Mouse (Mus musculus) neural tube, embryonic 14.5 days (tissue): ENCODE data around the gene Bloc1s1. TPM values are rescaled to one million over a fixed set of nuclear protein-coding genes. Genes with fewer than 3 reads are reported as not detected.
A peak's percentile ranks its signal among the peaks of the same experiment; 100 is the strongest.

Experiments used
- ATAC-seq: fragments of 200-750 bp; cut with Nextera tagmentation; 2 replicates; pipeline ENCODE4 v1.8.0; 2017; ENCODE audit warnings: low read depth, mild to moderate bottlenecking, moderate TSS enrichment, moderate library complexity
- H3K27ac ChIP-seq: fragments of 300-500 bp; sonication (generic); 2 replicates; pipeline ENCODE4 v1.5.1; 2014; ENCODE audit warnings: low read depth, mild to moderate bottlenecking, control low read depth, low read length, moderate library complexity, mixed read lengths
- H3K27me3 ChIP-seq: fragments of 300-500 bp; sonication (generic); 2 replicates; pipeline ENCODE4 v1.6.1; 2014; ENCODE audit warnings: low read length; ENCODE audit not compliant: control insufficient read depth, insufficient read depth
- H3K36me3 ChIP-seq: fragments of 300-500 bp; sonication (generic); 2 replicates; pipeline ENCODE4 v1.6.1; 2014; ENCODE audit warnings: low read length, mixed read lengths; ENCODE audit not compliant: control insufficient read depth, insufficient read depth
- H3K4me1 ChIP-seq: fragments of 300-500 bp; sonication (generic); 2 replicates; pipeline ENCODE4 v1.6.1; 2014; ENCODE audit warnings: low read length; ENCODE audit not compliant: control insufficient read depth, insufficient read depth
- H3K4me2 ChIP-seq: fragments of 300-500 bp; sonication (generic); 2 replicates; pipeline ENCODE4 v1.6.1; 2014; ENCODE audit warnings: mild to moderate bottlenecking, low read depth, low read length, control low read depth
- H3K4me3 ChIP-seq: fragments of 300-500 bp; sonication (generic); 2 replicates; pipeline ENCODE4 v1.5.1; 2014; ENCODE audit warnings: low read depth, low read length, control low read depth, mixed read lengths
- H3K9ac ChIP-seq: fragments of 300-500 bp; sonication (generic); replicated peaks from 2 replicates; pipeline ENCODE4 v1.6.1; 2014; ENCODE audit warnings: low read depth, mild to moderate bottlenecking, control low read depth, low read length, mixed read lengths
- H3K9me3 ChIP-seq: fragments of 300-500 bp; sonication (generic); 2 replicates; pipeline ENCODE4 v1.6.1; 2016; ENCODE audit warnings: low read length; ENCODE audit not compliant: control insufficient read depth
- WGBS: fragments of 180-500 bp; shearing (Covaris S2); extraction: QIAGEN DNeasy Blood & Tissue Kit; methylation state at CpG from one replicate; pipeline ENCODE4 v1.1.7; 2014; 5-methylcytosine and 5-hydroxymethylcytosine counted together
- polyA plus RNA-seq: library from polyadenylated mRNA; unstranded; fragments of >200 nt; fragmentation: Nextera tagmentation; extraction: Ambion mirVana; gene quantifications from 2 replicates; pipeline ENCODE4 v1.2.1, GENCODE M21; 2014

Gene Bloc1s1
- 258 and 280 TPM in 2 replicates for polyA plus RNA-seq

- Histone ChIP-seq H3K9me3 (no peaks in the 10 kb centered on the region), H3K4me3 (peak within 1 kb of the TSS; percentile 67), H3K36me3 (no peaks in the 10 kb centered on the region), H3K27ac (peak within 1 kb of the TSS; percentile 85), H3K27me3 (peaks cover 3% of the 10 kb centered on the region; the same call in 1 of the 2 replicates), H3K4me2 (peak within 1 kb of the TSS; percentile 75), H3K9ac (peak within 1 kb of the TSS; percentile 64), H3K4me1 (peaks cover 19% of the 10 kb centered on the region)
- ATAC-seq = no peak
- WGBS = 58% methylated on average over 9 of the region's 9 CpGs
Observed at GRCm38 (mm10) chr10:128923935-128924334, at the start of gene Bloc1s1. TSS of gene Bloc1s1 (minus strand) at chr10:128924035.

- ATAC-seq = no peak
- Histone ChIP-seq H3K9ac (no peak overlapping the region), H3K4me3 (no peak overlapping the region), H3K4me1 (no peaks in the 10 kb centered on the region), H3K4me2 (no peak overlapping the region), H3K36me3 (no peaks in the 10 kb centered on the region), H3K27me3 (no peaks in the 10 kb centered on the region), H3K9me3 (no peaks in the 10 kb centered on the region), H3K27ac (no peak overlapping the region)
- WGBS = 80% methylated on average over 4 of the region's 4 CpGs
Observed at GRCm38 (mm10) chr10:128972841-128973240, 49.0 kb upstream of the Bloc1s1 start.

DNA sequence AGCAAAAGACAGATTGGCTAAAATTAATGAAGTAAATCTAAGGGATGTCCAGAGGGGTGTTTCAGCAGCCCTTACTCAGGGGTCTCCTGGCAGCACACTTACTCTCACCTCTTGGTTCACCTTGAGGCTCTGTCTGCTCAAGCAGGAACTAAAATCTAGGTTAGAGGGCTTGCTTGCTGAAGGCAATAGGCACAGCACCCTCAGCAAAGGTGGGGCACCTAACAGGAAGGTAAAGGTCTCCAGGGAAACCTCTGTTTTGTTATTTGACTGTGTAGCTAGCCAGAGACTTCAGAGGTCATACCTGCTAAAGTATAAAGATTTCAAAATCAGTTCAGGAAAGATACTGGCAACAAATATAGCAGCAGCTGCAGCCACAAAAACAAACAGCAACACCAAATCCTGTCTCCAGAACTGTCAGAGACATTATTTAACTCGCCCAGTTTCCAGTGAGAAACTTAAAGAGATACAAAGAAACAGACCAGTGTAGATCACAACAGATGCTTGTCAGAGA lies 47.0 kb upstream of the Bloc1s1 start:
- no peak for ATAC-seq
- WGBS = 50% methylated on average over 1 of the region's 1 CpGs
- Histone ChIP-seq H3K4me2 (no peak overlapping the region), H3K4me3 (no peak overlapping the region), H3K36me3 (no peaks in the 10 kb centered on the region), H3K4me1 (no peaks in the 10 kb centered on the region), H3K27me3 (no peaks in the 10 kb centered on the region), H3K9ac (no peak overlapping the region), H3K9me3 (no peaks in the 10 kb centered on the region), H3K27ac (no peak overlapping the region)

- H3K9me3 ChIP-seq = no peaks in the 10 kb centered on the region
- H3K36me3 ChIP-seq = no peaks in the 10 kb centered on the region
- H3K4me3 ChIP-seq = no peak overlapping the region
- no peak overlapping the region for H3K27ac ChIP-seq
- no peak overlapping the region for H3K9ac ChIP-seq
- no peaks in the 10 kb centered on the region for H3K27me3 ChIP-seq
- 62% methylated on average over 1 of the region's 1 CpGs for WGBS
- no peak for ATAC-seq
- H3K4me2 ChIP-seq = no peak overlapping the region
- no peaks in the 10 kb centered on the region for H3K4me1 ChIP-seq
Observed at GRCm38 (mm10) chr10:128968341-128968749, 44.5 kb upstream of the Bloc1s1 start.

DNA sequence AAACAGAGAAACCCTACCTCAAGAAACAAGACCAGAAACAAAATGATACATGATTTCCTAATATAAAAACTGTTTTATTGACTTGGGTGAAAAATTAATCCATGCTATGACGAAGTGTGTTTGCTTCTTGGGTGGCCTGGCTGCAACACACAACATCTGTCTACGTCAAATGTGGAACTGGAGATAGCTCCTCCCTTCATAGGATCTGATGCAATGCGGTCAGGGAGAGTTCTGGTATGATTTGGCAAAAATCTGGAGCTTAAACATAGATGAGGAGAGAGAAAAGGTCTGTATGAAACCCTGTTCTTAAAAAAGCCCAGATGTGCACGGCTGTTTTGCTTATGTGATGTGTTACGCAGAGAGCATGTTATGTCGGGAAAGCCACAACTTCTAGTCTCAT lies 42.0 kb upstream of the Bloc1s1 start:
- H3K9me3 ChIP-seq = no peaks in the 10 kb centered on the region
- H3K4me3 ChIP-seq = no peak overlapping the region
- H3K9ac ChIP-seq = no peak overlapping the region
- no peaks in the 10 kb centered on the region for H3K36me3 ChIP-seq
- H3K27me3 ChIP-seq = no peaks in the 10 kb centered on the region
- ATAC-seq = no peak
- 92% methylated on average over 6 of the region's 6 CpGs for WGBS
- H3K4me2 ChIP-seq = no peak overlapping the region
- no peak overlapping the region for H3K27ac ChIP-seq
- H3K4me1 ChIP-seq = no peaks in the 10 kb centered on the region

DNA sequence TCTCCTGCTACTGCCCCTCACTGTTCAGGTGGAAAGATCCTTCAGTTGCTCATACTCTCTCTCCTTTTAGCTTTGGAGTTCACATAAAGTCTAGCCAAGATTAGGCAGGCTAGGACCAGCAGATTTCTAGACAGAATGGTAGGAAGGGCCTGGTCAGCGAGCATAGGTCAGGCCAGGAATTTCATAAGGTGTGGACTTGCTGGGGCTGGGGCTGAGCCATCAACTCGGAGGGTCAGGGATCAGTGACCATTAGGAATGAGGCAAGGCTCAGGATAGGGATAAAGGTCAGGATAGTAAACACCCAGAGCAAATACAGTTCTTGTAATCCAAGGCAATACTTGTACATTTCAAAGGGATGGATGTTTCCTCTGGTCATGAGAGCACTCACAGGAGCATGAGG lies 41.1 kb upstream of the Bloc1s1 start:
- Histone ChIP-seq H3K9me3 (no peaks in the 10 kb centered on the region), H3K4me2 (no peak overlapping the region), H3K27ac (no peak overlapping the region), H3K27me3 (no peaks in the 10 kb centered on the region), H3K36me3 (no peaks in the 10 kb centered on the region), H3K4me1 (no peaks in the 10 kb centered on the region), H3K9ac (no peak overlapping the region), H3K4me3 (no peak overlapping the region)
- no peak for ATAC-seq
- 79% methylated on average over 2 of the region's 2 CpGs for WGBS

- Histone ChIP-seq H3K27me3 (no peaks in the 10 kb centered on the region), H3K4me3 (no peak within 1 kb of the TSS), H3K9ac (no peak within 1 kb of the TSS), H3K36me3 (no peaks in the 10 kb centered on the region), H3K27ac (no peak within 1 kb of the TSS), H3K4me1 (no peaks in the 10 kb centered on the region), H3K4me2 (no peak within 1 kb of the TSS), H3K9me3 (no peaks in the 10 kb centered on the region)
- 86% methylated on average over 12 of the region's 12 CpGs for WGBS
- no peak for ATAC-seq
Observed at GRCm38 (mm10) chr10:128960590-128961584, 37.1 kb upstream of the Bloc1s1 start, which contains the start of gene Mettl7b. TSS of gene Mettl7b (minus strand) at chr10:128960988.

DNA sequence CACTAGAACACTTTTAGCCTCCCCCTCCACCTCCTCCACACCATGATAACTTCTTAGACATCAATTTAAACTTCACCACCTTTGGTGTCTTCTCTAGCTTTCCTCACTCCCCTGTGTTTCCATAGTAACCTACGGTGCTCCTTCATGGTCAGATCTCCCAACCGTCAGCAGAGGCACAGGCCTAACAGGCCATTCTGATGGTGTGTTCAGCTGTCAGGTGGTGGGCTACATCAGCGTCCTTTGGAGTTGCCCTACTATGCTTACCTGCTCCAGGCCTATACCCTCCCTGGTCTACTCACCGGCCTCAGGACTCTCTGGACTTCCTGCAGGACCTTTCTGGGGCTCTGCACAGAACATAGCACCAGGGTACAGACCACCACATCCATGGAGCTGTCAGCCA lies 36.3 kb upstream of the Bloc1s1 start:
- Histone ChIP-seq H3K27ac (no peak overlapping the region), H3K4me1 (no peaks in the 10 kb centered on the region), H3K36me3 (no peaks in the 10 kb centered on the region), H3K4me3 (no peak overlapping the region), H3K9ac (no peak overlapping the region), H3K27me3 (no peaks in the 10 kb centered on the region), H3K9me3 (no peaks in the 10 kb centered on the region), H3K4me2 (no peak overlapping the region)
- WGBS = 83% methylated on average over 4 of the region's 4 CpGs
- no peak for ATAC-seq

DNA sequence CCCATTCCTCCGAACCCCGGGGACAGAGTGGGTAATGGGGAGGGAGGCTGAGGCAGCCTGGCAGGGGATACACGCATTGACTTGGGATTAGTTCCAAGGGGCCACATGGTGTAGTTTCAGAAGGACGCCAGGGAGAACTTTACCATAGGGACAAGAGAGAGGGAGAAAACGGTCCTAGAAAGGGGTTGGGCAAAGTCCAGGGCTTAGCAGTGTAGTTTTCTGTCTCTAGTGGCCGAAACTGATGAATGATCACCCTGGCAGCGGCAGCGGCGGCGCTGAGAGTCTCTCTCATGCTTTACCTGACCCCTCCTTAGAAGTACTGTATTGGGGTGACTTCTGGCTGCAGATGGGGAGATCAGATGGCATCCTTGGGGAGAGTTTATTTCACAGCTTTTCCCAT lies 34.5 kb upstream of the Bloc1s1 start:
- H3K9me3 ChIP-seq = no peaks in the 10 kb centered on the region
- no peaks in the 10 kb centered on the region for H3K4me1 ChIP-seq
- H3K9ac ChIP-seq = no peak overlapping the region
- no peak overlapping the region for H3K27ac ChIP-seq
- ATAC-seq = no peak
- no peak overlapping the region for H3K4me3 ChIP-seq
- H3K27me3 ChIP-seq = no peaks in the 10 kb centered on the region
- WGBS = 83% methylated on average over 10 of the region's 10 CpGs
- no peak overlapping the region for H3K4me2 ChIP-seq
- no peaks in the 10 kb centered on the region for H3K36me3 ChIP-seq
